9 mouse cellular contexts compared by ENCODE assay signal in genomic region chr10:114801457-114802160, GRCm38 (mm10). TPM values are rescaled to one million over a fixed set of nuclear protein-coding genes. Genes with fewer than 3 reads are reported as not detected.
DNase-seq lines count a peak whose midpoint lies in the region; ATAC-seq and TF ChIP-seq lines count a peak whose summit lies in the region.
"Had no signal": no experiment of that assay in that cellular context is flagged by ENCODE, and none has a peak within 500 bp of the region (broad histone marks: within the 10 kb centered on the region; RNA-seq: fewer than 3 reads in every experiment).

No protein-coding gene starts in this region.

- H3K36me3 ChIP-seq in forebrain, postnatal 0 days (ENCODE audit: insufficient read depth) = no peaks in the 10 kb centered on the region
- H3K36me3 ChIP-seq in hindbrain, embryonic 10.5 days = no peaks in the 10 kb centered on the region
- no peaks in the 10 kb centered on the region for H3K36me3 ChIP-seq in limb, embryonic 15.5 days

- peak overlapping the region; percentile 64 for H3K4me3 ChIP-seq in forebrain, postnatal 0 days (ENCODE audit: low read depth, low read length)
- peak overlapping the region; percentile 69 for H3K4me3 ChIP-seq in hindbrain, embryonic 10.5 days
- H3K4me3 ChIP-seq in limb, embryonic 15.5 days = peak overlapping the region; percentile 62

- peak overlapping the region; percentile 62; the same call in 1 of the 2 replicates for H3K27ac ChIP-seq in forebrain, postnatal 0 days (ENCODE audit: low read depth, low read length)
- H3K27ac ChIP-seq in hindbrain, embryonic 10.5 days = peak overlapping the region; percentile 76
- no peak overlapping the region for H3K27ac ChIP-seq in limb, embryonic 15.5 days

- H3K4me2 ChIP-seq in forebrain, postnatal 0 days (ENCODE audit: low read depth) = peak overlapping the region; percentile 84
- H3K4me2 ChIP-seq in limb, embryonic 15.5 days = peak overlapping the region; percentile 96

- ATAC-seq in forebrain, postnatal 0 days = peak; percentile 85
- peak; percentile 64 for ATAC-seq in limb, embryonic 15.5 days (ENCODE audit: insufficient number of reproducible peaks, low FRiP score, low TSS enrichment, low read depth)
- ATAC-seq: Patski had no signal

- H3K9me3 ChIP-seq in forebrain, postnatal 0 days (ENCODE audit: low read length) = no peaks in the 10 kb centered on the region
- H3K9me3 ChIP-seq in hindbrain, embryonic 10.5 days = no peaks in the 10 kb centered on the region
- no peaks in the 10 kb centered on the region for H3K9me3 ChIP-seq in limb, embryonic 15.5 days

- under 1% methylated on average over 48 of the region's 66 CpGs for WGBS in forebrain, postnatal 0 days
- WGBS in hindbrain, embryonic 10.5 days = under 1% methylated on average over 66 of the region's 66 CpGs
- WGBS in limb, embryonic 15.5 days = under 1% methylated on average over 66 of the region's 66 CpGs

- H3K4me1 ChIP-seq in forebrain, postnatal 0 days (ENCODE audit: insufficient read depth) = no peaks in the 10 kb centered on the region; the same call in 1 of the 2 replicates
- H3K4me1 ChIP-seq in hindbrain, embryonic 10.5 days (replicated peaks) = peaks cover 28% of the 10 kb centered on the region
- peaks cover 20% of the 10 kb centered on the region for H3K4me1 ChIP-seq in limb, embryonic 15.5 days

- peak overlapping the region; percentile 58 for H3K9ac ChIP-seq in forebrain, postnatal 0 days
- peak overlapping the region; percentile 40 for H3K9ac ChIP-seq in limb, embryonic 15.5 days

- peak; percentile 13 for DNase-seq in layer of hippocampus, adult 11-12 months (ENCODE audit: low spot score)
- DNase-seq in layer of hippocampus, adult 8-10 months (ENCODE audit: low spot score in 2 of 2) = no peak
- DNase-seq in cerebellum, adult 18-20 months = peak; percentile 70 to 81
- DNase-seq in forebrain, postnatal 0 days = peak; percentile 55
- peak; percentile 75 for DNase-seq in hindbrain, embryonic 10.5 days (ENCODE audit: low spot score)
- peak; percentile 77 for DNase-seq in retina, embryonic 14.5 days (ENCODE audit: low spot score)
- DNase-seq in thymus, postnatal 10 days (ENCODE audit: low spot score in 2 of 2) = no peak

- TF ChIP-seq CTCF in forebrain, postnatal 0 days (IDR thresholded peaks at IDR 0.05; ENCODE audit: low read depth) = 0 out of 2 replicates have a peak, but pooled peaks have one; percentile 1

- H3K27me3 ChIP-seq in forebrain, postnatal 0 days (ENCODE audit: insufficient read depth, low read length) = peaks cover 3% of the 10 kb centered on the region
- peaks cover 69% of the 10 kb centered on the region for H3K27me3 ChIP-seq in hindbrain, embryonic 10.5 days (ENCODE audit: insufficient read depth, poor library complexity, severe bottlenecking)
- peaks cover 41% of the 10 kb centered on the region for H3K27me3 ChIP-seq in limb, embryonic 15.5 days

RNA-seq across cellular contexts. Expression of gene Trhde, which starts 0.5 kb away (rescaled TPM):
- total RNA-seq in layer of hippocampus, adult 8-10 months (2022) = 10 to 100 TPM; 25.6 to 27.9 (median 26.7) TPM
- 10.9 and 15.5 TPM in 2 replicates for total RNA-seq in forebrain, postnatal 0 days (2014; rRNA removed)
- 1.4 and 3.1 TPM in 2 replicates for polyA plus RNA-seq in forebrain, postnatal 0 days (2015; fragmentation: Nextera tagmentation; extraction: Ambion mirVana)
- polyA plus RNA-seq in hindbrain, embryonic 10.5 days (2016; fragmentation: Nextera tagmentation; extraction: Ambion mirVana) = 0.90 and 0.98 TPM in 2 replicates
- polyA plus RNA-seq in limb, embryonic 15.5 days (2015; fragmentation: Nextera tagmentation; extraction: Ambion mirVana) = 1.4 and 2.3 TPM in 2 replicates
- polyA plus RNA-seq: Patski had no signal

Comparison
In these comparisons a context has a peak if more than half of its experiments do, and no peak if none do; other contexts are left out.
1. DNase-seq: peak in layer of hippocampus, adult 11-12 months (single experiment), cerebellum, adult 18-20 months (2 of 2), forebrain, postnatal 0 days (single experiment), hindbrain, embryonic 10.5 days (single experiment) and retina, embryonic 14.5 days (single experiment); none in layer of hippocampus, adult 8-10 months (0 of 2) and thymus, postnatal 10 days (0 of 2).
2. Peak in every context shown above with its lines, with median percentiles within 50 percentile points of each other: H3K4me3 ChIP-seq.